Mouse (Mus musculus) heart, postnatal 14 days (tissue): ENCODE results near the gene Ftcd. TPM values are rescaled to one million over a fixed set of nuclear protein-coding genes. Genes with fewer than 3 reads are reported as not detected.

ENCODE experiments used
- DNase-seq, 2 experiments: peaks; one replicate each; pipeline ENCODE4 v3.0.0; 2021 to 2022
- intact Hi-C: fragments of 180-260 bp; cut with DNase I; formaldehyde crosslinking; loops from one replicate; pipeline ENCODE4 v1.15.1; 2025
- total RNA-seq, 2 experiments: library from RNA; stranded (reverse); gene quantifications; 2 replicates each; pipeline ENCODE4 v1.2.3; 2021

Ftcd gene
- total RNA-seq, 2 experiments from 2014 or later, result 0.12 TPM; not detected in 1

DNA sequence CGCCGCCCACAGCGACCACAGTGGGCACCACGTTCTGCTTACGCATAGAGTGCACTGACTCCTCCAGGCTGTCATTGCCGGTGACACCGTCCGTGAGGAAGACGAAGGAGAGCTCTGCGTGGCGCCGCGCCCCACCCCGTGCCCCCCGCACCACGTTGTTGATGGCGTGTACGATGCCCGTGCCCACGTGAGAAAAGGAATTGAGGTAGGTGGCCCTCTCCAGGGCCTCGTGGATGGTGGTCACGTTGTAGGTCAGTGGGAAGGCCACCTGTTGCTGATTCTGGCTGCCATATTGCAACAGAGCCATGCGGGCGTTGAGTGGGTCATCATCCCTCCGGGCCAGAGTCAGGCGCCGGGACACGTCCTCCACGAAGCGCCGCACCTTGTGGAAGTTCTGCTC is 20.9 kb downstream of the Ftcd start:
- DNase-seq, result no peak

DNA sequence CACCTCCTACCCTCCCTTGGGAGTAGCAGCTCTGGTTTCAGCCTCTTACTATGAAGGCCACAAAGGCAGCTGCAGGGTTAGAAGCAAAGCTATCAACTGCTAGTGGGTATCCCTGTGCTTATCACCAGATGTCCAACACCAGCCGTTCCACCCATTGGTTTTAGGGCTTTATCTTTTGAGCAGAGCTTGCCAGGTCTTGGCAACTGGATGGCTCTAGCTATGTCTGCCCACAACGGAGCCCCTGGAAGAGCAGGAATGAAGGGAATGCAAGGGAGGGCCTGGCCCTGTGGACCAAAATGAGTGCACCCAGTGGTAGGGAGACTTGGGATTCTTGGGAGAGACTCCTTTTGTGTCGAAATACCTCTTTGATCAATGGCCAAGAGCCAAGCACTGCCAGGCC is 27.2 kb downstream of the Ftcd start:
- DNase-seq, result peak in 1 of 2 experiments; percentile 28
- intact Hi-C loops, result no loop called here

More for the DNA sequence above, 20.9 kb downstream of the Ftcd start:
- intact Hi-C loops, result no loop called here

DNA sequence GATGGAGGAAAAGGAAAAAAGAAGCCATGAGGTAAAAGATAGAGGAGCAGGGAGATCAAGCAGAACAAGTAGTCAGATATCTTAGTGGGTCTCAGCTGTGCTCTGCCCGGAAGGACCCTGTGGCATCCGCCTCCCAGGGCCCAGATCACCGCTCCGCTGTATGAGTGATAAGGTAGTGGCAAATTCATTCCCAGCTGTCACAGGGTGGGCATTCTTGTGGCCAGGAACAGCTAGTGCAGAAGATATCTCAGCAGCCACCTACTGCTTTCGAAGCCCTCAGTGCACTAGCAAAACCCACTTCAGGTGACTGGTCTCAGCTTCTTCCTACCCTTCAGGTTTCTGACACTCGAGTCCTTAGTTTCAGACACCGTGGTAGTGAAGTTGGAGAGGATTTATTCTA is 37.0 kb downstream of the Ftcd start:
- no peak for DNase-seq
- intact Hi-C loops, result no loop called here

DNA sequence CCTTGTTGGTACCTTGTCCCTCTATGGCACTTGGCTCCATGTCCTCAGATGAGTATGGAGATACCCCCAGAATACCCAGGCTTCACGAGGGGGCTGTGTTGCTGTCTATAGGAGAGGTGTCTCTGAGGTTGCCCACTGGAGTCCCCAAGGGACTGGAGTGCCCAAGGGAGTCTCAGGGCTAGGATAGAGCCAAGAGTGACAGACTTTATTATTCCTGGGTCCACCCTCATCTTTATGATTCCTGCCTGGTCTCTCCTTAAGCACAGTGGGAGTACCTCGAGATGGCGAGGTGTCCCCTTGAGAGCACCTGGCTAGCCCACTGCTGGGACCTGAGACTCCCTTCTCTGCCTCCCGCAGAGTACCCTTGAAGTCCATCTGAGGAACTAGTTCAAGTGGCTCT is 47.0 kb downstream of the Ftcd start:
- intact Hi-C loops, result loop anchor here (2.0 kb wide), 1 partner anchor 110 kb away; no protein-coding TSS in a partner anchor

DNA sequence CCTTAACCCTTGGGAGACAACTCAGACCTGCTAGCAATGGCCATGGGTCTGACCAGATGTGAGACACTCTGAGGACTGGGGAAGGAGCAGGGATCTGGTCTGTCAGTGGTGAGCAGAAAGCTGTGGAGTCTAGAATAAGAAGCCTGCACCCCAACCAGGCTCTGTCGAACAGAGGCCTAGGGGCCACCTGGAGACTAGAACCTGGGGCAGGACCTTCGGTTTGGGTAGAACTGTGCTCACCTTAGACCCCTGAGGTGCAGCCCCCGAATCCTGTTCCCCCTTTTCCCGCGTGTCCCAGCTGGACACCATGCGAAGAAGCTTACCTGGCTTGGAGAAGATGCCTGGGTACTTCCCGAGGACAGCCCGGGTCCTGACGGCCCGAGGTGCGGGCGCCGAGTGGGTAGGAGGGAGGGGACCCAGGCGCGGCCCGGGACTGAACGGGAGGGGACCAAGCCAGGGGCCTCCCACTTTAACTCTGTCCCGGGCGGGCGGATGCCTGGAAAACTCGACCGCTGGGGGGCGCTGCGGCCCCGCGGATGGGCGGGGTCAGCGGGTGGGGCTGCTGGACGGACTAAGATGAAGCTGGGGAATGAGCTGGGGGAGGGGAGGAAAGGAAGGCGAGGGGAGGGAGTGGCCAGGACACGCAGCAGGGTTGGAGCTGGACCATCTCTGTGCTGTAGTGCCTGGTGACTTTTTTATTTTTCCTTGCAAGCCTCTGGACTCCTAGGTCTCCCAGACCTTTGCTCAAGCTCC is 47.7 kb downstream of the Ftcd start, which contains the start of gene Col6a2:
Col6a2 (minus strand) TSS at position 703 of the 753 bp plus-strand sequence.
- DNase-seq, result peak; percentile 97 to 98
- intact Hi-C loops, result loop anchor here (2.0 kb wide), 1 partner anchor 110 kb away; no protein-coding TSS in a partner anchor

More for the DNA sequence above, 47.0 kb downstream of the Ftcd start:
- DNase-seq, result no peak

DNA sequence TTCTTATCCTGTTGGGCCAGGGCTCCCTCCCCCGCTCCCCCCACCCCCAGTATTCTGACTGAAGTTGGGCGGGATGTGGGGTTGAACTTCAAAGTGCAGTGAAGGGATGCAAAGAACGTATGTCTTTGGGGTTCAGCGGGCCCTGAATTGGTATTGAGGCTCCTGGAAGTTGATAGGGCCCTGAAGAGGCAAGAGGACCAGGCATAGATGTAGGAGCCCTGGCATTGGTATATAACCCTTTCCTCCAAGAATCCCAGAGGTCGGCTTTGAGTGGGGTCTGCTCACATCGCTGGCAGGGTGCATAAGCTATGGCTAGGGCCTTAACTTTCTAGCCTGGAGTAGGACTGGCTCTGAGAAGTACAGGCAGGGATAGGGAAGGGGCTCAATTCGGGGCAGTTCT is 48.3 kb downstream of the Ftcd start:
- no peak for DNase-seq
- intact Hi-C loops, result loop anchor here (2.0 kb wide), 1 partner anchor 109 kb away; no protein-coding TSS in a partner anchor

DNA sequence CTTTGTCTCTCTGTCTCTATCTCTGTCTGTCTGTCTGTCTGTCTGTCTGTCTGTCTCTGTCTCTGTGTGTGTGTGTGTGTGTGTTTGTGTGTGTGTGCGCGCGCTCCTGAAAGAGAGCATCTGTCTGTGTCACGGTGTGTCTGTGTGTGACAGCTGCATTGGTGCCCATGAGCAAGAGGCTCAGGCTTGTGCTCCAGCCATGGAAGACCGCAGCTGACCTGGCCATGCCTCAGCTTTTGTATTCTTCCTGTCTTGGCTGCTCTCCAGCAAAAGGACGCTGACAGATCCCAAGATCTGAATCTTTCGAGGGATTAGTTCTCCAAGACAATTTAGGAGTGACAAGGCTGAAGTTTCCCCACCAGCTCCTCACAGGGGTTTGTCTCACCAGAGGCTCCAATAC is 49.5 kb downstream of the Ftcd start:
- DNase-seq, result no peak
- intact Hi-C loops, result no loop called here

DNA sequence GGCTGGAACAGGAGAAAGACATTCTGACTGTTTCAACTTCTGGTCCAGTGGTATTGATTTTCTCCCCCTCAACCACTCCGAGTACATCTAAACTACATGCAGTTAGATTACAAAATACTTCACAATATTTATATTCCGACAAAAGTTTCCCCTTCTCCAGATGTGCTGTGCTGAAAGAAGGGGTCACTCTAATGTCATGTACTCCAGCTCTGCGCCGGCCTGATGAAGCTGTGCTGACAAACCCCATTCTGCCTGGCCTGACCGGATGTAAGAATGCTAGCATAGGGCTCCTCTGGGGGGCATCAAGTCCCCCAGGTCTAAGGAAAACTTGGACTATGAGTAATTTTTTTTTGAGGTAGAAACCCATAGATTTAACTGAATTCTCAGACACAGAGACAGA is 52.3 kb downstream of the Ftcd start:
- intact Hi-C loops, result no loop called here
- DNase-seq, result no peak

DNA sequence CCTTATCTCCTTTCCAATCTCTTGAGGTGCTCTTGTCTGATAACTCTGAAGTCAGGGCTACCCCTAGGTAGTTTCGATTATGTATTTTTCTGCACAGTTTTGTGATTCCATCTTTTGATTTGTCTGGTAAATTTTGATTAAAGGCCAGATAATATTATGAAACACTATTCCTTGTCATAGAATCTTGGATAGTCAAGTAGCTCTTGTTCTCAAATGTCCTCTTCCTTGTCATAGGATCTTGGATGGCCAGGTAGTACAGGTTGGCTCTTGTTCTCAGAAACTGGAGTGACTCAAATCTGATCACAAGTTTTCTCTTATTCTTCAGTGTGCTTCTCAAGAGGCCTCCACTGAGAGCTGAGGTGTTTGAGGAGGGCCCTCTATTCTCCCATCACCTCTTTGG is 55.2 kb downstream of the Ftcd start:
- intact Hi-C loops, result no loop called here
- DNase-seq, result no peak

DNA sequence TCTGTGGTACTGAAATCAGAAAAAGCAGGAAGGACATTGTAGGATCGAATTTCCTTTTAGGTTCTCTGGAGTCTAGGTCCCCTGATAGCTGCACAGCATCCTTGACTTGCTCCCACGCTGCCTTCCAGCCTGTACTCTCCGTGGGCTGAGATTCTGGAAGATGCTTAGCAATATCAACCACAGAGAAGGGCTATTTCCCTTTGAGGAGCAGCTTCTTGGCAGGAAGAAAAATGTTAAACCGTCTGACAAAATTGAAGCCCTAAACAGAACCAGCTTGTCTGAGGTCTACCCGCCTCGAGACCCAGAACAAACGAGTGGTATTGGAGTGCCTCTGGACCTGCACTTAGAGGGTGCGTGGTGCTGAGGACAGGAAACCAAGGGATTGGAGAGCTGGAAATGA is 57.2 kb downstream of the Ftcd start:
- no peak for DNase-seq
- intact Hi-C loops, result no loop called here

DNA sequence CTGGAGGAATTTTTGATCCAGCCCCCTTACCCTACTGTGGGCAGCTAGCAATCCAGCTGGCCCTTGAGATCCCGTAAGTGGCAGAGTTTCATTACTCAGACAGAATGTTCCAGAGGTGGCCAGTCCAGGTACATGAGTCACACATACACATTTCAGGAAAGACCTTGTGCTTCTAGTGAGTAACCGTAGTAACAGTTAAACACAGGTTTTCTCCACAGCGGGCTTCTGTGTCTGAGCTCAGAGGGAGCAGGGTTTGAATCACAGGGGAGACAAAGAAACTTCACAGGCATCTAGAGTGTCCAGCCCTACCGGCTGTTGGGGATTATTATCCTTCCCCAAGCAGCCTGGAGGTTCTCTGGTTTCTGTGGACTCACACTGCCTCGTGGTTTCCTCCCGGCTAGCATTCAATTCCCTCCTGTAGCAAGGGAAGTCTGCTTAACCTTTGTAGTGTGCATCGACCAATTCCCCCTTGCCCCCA is 58.7 kb downstream of the Ftcd start:
- intact Hi-C loops, result no loop called here
- DNase-seq, result no peak

DNA sequence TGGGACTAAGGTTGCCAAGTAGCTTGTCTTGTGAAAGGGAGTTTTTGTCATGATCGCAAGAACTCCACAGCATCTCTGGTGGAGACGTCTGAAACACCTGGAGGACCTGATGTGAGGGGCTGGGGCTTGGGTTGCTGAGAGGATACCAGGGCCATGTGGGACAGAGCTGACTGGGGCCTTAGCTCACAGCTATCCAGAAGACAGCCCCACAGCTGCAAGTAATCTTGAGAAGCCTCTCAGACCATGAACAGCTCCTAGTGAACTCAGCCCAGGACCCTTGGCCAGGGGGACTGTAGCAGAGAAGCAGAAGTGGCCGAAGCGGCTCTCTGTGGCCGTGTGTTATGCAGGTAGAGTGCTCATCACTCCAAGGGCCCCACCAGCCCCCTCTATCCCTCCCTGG is 59.1 kb downstream of the Ftcd start:
- intact Hi-C loops, result no loop called here
- DNase-seq, result no peak

DNA sequence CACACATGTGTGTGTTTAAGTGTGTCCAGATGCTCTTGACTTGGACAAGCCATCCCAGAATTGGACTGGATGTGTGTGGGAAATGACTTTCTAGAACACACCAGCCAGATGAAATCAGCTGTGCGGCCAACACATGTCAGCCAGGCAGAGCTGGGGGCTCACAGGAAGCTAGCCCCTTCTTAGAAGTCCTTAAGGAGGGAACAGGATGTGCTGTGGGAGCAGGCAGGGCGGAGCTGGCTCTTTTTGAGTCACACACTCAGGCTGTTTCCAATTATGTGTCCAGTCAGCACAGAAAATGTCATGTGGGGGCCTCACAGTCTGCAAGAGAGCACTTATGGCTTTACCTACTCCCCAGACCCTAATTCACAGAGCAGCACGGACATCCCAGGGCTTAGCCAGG is 60.6 kb downstream of the Ftcd start:
- intact Hi-C loops, result no loop called here

DNA sequence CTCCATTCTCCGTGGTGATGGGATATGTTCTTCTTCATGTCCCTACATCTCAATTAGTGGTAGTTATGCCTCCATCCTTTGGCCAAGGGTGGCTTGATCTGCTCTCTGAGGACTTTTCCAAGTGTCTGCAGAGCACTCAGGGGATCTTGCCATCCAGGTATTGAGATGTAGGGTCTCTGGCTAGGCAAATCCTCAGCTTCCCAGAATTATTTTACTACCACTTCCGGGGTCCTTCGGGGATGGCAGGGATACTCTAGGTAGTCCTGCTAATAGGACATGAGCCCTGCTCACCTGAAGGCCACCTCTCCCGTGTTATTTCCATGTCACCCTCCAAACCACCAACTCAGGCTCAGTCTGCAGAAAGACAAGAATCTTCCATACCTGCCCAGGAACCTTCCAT is 61.2 kb downstream of the Ftcd start:
- DNase-seq, result no peak
- intact Hi-C loops, result no loop called here

More for the DNA sequence above, 60.6 kb downstream of the Ftcd start:
- peak; percentile 62 to 67 for DNase-seq

Other genes starting within 250 kb of the Ftcd start
- 10 to 100 TPM; 16.2 to 16.3 TPM for gene Dip2a, start 230.4 kb upstream of the Ftcd start, total RNA-seq
- not detected for gene AC141477.1, start 135.2 kb upstream of the Ftcd start, total RNA-seq
- 10 to 100 TPM; 39.5 to 48.6 TPM for gene Pcnt, start 132.9 kb upstream of the Ftcd start, total RNA-seq
- gene 2610028H24Rik, start 126.6 kb upstream of the Ftcd start, total RNA-seq, result under 1 TPM; 0.15 to 0.57 TPM
- 10 to 100 TPM; 30.7 to 31.2 TPM for gene Mcm3ap, start 106.7 kb upstream of the Ftcd start, total RNA-seq
- 1 to 10 TPM; 3.1 to 3.6 TPM for gene Ybey, start 106.5 kb upstream of the Ftcd start, total RNA-seq
- 1 to 10 TPM; 5.7 to 6.3 TPM for gene Lss, start 44.1 kb upstream of the Ftcd start, total RNA-seq
- not detected for gene Spatc1l, start 13.4 kb upstream of the Ftcd start, total RNA-seq
- gene Col6a2, start 48.0 kb downstream of the Ftcd start, total RNA-seq, result 100 to 1,000 TPM; 169 to 173 TPM
- gene Col6a1, start 150.5 kb downstream of the Ftcd start, total RNA-seq, result 100 to 1,000 TPM; 142 to 151 TPM